Mouse (Mus musculus) neural tube, embryonic 15.5 days (tissue): ENCODE results near the gene Rtl10. TPM values are rescaled to one million over a fixed set of nuclear protein-coding genes. Genes with fewer than 3 reads are reported as not detected.

ENCODE experiments used
- polyA plus RNA-seq: library from polyadenylated mRNA; unstranded; fragments of >200 nt; fragmentation: Nextera tagmentation; extraction: Ambion mirVana; gene quantifications from 2 replicates; pipeline ENCODE4 v1.2.1, GENCODE M21; 2015

Rtl10 gene
- polyA plus RNA-seq, 1 experiment from 2014 or later = 3.1 TPM

Other genes starting within 250 kb of the Rtl10 start
- 1.4 and 5.4 TPM in 2 replicates for gene Gm49776, start 240.6 kb upstream of the Rtl10 start, polyA plus RNA-seq
- 28.0 and 30.0 TPM in 2 replicates for gene Dgcr8, start 209.7 kb upstream of the Rtl10 start, polyA plus RNA-seq
- gene Tango2, start 150.8 kb upstream of the Rtl10 start, polyA plus RNA-seq = 98.7 and 115 TPM in 2 replicates
- 71.2 and 72.5 TPM in 2 replicates for gene Arvcf, start 150.7 kb upstream of the Rtl10 start, polyA plus RNA-seq
- 28.3 and 30.9 TPM in 2 replicates for gene Txnrd2, start 72.5 kb upstream of the Rtl10 start, polyA plus RNA-seq
- 117 and 128 TPM in 2 replicates for gene Comt, start 72.0 kb upstream of the Rtl10 start, polyA plus RNA-seq
- gene Gnb1l, start 188 bp upstream of the Rtl10 start, polyA plus RNA-seq = 16.1 and 18.8 TPM in 2 replicates
- gene Tbx1, start 91.8 kb downstream of the Rtl10 start, polyA plus RNA-seq = 1.2 and 1.9 TPM in 2 replicates
- gene Gp1bb, start 123.5 kb downstream of the Rtl10 start, polyA plus RNA-seq = 10.1 and 11.5 TPM in 2 replicates
- 14.0 and 21.3 TPM in 2 replicates for gene Gm49601, start 127.5 kb downstream of the Rtl10 start, polyA plus RNA-seq
- gene Sept5, start 131.1 kb downstream of the Rtl10 start, polyA plus RNA-seq = 185 and 216 TPM in 2 replicates